Mouse (Mus musculus) liver, adult 2 months (tissue): ENCODE results near the gene Pptc7.

Experiments used
- CTCF ChIP-seq: fragments of 200-500 bp; IDR thresholded peaks from 2 replicates; pipeline ENCODE4 v1.5.1; 2011; ENCODE audit warnings: low read depth, low read length, control low read depth
- POLR2A ChIP-seq: fragments of 200-500 bp; IDR thresholded peaks from 2 replicates; pipeline ENCODE4 v1.6.1; 2011; ENCODE audit warnings: low read length, control low read depth; ENCODE audit not compliant: insufficient read depth; ENCODE audit errors: extremely low read depth

DNA sequence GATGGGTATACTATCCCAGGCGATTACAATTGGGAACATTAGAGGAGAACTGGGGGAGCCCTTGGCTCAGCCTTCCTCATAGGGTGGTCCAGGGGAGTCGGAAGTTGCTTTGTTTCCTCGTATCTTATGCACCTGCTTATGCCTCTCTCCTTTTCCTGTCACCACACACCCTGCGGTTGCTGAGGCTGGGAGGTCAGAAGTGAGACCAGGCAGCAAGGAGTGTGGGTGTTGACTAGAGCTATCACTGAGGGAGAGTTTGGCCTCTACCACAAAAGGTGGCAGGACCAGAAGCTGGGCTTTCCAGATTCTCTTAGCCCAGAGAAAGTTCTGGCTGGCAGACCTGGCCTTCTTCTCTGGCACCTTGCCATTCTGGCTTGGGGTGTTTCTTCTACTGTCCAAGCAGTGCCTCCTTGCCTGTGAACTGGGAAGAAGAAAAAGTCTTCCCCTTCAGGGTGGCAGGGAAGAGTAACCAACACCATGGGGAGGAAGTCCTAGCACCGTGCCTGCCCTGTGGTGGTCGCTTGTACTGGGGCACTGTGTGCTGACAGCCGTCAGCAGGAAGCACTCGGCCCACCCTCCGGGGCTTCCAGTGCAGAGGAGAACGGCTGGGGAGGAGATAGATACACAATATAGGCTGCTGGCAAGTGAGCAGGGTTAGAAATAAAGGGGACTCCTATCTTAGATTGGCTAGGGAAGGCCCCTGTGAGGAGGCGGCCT, 33.3 kb downstream of the Pptc7 start:
- TF ChIP-seq POLR2A: no peak
- no peak for TF ChIP-seq CTCF
